Mouse (Mus musculus) gastrocnemius, postnatal 4 days (tissue): ENCODE results near the gene Pcbp4. TPM values are rescaled to one million over a fixed set of nuclear protein-coding genes. Genes with fewer than 3 reads are reported as not detected.

Experiments used
- DNase-seq, 2 experiments: peaks; one replicate each; pipeline ENCODE4 v3.0.0; 2021 to 2022; ENCODE audit warnings: low spot score in 2 of 2, mixed read lengths in 2 of 2
- total RNA-seq, 2 experiments: library from RNA; stranded (reverse); gene quantifications; 2 replicates each; pipeline ENCODE4 v1.2.3; 2021

Pcbp4 gene
- total RNA-seq, 2 experiments from 2014 or later = 83.6 to 84.9 TPM

DNA sequence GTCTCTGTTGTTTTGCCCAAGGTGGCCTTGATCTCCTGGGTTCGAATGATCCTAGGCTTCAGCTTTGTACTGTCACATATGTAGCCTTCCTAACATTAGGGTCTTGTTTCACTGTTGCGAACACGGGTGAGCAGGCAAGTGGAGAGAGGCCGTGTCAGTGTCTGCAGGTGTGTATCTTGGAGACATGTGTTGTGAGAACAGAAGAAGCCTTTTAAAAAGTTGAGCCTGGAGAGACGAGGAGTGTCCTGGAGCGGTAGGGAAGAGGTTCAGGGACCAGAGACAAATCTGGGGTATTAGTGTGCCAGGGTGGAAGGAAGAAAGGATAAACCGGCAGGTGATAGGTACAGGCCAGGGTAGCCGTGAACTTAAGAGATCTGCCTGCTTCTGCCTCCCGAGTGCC lies 25.0 kb downstream of the Pcbp4 start:
- peak in 1 of 2 experiments; percentile 12 for DNase-seq

DNA sequence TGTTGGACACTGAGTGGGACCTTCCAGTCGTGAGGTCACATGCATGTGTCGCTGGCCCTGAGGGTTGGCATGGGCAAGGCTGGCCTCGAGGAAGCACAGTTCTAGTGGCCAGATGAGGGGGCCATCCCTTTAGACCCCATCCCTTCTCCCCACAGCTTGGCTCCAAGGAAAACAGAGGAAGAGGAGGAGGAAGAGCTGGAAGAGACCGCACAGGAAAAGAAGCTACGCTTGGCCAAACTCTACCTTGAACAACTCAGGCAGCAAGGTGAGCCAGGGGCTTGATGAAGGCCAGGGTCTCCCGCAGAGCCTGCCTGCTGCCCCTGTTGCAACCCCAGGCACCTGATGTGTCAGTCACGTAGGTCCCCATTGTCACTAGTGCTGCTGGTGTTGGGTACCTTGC lies 27.4 kb downstream of the Pcbp4 start:
- peak in 1 of 2 experiments; percentile 12 for DNase-seq

GRCm38 (mm10) chr9:106481075-106481474 lies 28.0 kb downstream of the Pcbp4 start:
- DNase-seq = peak in 1 of 2 experiments; percentile 15

GRCm38 (mm10) chr9:106481676-106482075 lies 28.6 kb downstream of the Pcbp4 start:
- DNase-seq = peak in 1 of 2 experiments; percentile 14

DNA sequence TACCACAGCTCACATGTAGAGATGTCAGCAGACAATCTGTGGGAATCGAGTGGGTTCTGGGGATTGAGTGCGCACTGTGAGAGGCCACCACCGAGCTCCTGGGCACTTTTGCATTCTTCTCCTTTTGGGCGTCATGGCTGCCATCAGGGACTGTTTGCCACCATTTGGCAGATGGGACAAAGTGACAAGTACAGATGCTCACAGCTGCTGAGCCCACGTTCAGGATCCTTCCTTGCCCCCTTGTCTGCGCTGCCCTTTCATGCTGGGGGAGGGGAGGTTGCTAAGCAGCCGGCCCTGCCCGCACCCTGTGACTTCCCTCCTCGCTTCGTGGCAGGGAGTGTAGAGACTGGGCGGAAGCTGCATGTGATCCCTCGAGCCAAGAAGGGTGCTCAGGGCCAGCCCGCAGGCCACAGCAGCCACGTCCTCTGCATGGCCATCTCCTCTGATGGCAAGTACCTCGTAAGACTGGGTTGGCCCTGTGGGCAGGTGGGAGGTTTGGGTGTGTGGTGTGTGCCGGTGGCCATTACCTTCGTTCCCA lies 29.6 kb downstream of the Pcbp4 start:
- DNase-seq = peak in 1 of 2 experiments; percentile 16

DNA sequence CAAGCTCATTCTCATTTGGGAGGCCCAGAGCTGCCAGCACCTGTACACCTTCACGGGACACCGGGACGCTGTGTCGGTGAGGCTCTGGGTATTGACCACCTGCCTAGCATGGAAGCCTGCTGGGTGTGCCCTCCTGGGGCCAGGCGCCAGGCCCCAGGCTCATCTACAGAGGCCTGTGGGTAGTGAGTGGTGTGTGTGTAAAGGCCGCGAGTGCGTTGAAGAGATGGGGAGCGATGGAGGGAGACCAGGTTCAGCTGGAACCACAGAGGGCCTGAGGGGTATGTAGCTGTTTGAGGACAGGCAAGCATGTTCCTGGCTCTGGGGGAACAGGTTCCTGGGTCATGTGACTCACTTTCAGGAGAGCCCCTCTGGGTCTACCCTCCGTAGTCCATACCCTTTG lies 30.0 kb downstream of the Pcbp4 start:
- no peak for DNase-seq

- DNase-seq = peak in 1 of 2 experiments; percentile 10
Observed at GRCm38 (mm10) chr9:106483606-106484005, 30.5 kb downstream of the Pcbp4 start.

DNA sequence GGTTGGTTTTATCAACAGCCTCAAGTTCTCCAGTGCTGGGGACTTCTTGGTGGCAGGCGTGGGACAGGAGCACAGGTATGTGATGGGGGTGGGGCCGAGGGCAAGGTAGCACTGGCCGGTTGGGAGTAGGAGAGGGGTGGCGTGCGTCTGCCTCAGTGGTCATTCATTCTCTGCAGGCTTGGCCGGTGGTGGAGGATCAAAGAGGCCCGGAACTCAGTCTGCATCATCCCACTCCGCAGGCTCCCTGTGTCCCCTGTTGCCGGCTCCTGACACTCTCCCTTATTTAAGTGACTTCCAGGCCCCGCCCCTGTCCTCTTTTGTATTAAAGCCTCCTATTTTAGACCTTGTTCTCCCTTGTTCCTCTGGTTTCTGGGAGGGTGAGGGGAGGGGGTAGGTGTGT lies 32.0 kb downstream of the Pcbp4 start:
- no peak for DNase-seq

DNA sequence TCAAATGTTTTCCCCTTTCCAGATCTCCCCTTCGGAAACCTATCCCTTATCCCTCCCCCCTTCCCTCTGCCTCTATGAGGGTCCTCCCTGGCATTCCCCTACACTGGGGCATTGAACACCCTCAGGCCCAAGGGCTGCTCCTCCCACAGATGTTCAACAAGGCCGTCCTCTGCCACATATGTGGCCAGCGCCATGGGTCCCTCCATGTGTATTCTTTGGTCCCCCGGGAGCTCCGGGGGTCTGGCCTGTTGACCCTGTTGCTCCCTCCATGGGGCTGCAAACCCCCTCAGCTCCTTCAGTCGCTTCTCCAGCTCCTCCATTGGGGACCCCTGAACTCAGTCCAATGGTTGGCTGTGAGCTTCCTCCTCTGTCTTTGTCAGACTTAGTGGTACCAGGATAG lies 34.5 kb downstream of the Pcbp4 start:
- DNase-seq = peak in 1 of 2 experiments; percentile 14

GRCm38 (mm10) chr9:106499667-106500066 lies 46.6 kb downstream of the Pcbp4 start, which contains the start of gene Iqcf1:
Gene Iqcf1, plus strand, starts transcription at chr9:106499967.
- DNase-seq = peak in 1 of 2 experiments; percentile 11

- DNase-seq = peak in 1 of 2 experiments; percentile 12
Observed at GRCm38 (mm10) chr9:106501846-106502245, 48.8 kb downstream of the Pcbp4 start.

- peak in 1 of 2 experiments; percentile 8 for DNase-seq
Observed at GRCm38 (mm10) chr9:106504246-106504645, 51.2 kb downstream of the Pcbp4 start.

DNA sequence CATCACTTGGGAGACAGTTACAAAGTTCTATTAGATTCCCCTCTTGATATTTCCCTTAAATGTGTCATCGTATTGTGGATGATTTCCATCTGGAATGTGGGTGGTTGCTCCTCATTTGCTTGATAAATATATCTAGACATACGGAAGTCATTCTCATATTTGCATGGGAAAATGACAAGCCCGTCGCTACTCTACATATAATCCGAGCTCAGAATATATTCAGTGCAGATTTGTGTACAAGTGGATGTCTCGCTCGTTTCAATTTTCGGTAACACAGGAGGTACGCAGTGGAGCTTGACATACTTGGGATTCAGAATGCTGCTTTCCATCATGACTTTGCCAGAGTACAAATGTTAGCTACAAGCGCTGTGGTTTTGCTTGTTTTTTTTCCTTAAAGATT lies 56.3 kb downstream of the Pcbp4 start:
- DNase-seq = no peak

DNA sequence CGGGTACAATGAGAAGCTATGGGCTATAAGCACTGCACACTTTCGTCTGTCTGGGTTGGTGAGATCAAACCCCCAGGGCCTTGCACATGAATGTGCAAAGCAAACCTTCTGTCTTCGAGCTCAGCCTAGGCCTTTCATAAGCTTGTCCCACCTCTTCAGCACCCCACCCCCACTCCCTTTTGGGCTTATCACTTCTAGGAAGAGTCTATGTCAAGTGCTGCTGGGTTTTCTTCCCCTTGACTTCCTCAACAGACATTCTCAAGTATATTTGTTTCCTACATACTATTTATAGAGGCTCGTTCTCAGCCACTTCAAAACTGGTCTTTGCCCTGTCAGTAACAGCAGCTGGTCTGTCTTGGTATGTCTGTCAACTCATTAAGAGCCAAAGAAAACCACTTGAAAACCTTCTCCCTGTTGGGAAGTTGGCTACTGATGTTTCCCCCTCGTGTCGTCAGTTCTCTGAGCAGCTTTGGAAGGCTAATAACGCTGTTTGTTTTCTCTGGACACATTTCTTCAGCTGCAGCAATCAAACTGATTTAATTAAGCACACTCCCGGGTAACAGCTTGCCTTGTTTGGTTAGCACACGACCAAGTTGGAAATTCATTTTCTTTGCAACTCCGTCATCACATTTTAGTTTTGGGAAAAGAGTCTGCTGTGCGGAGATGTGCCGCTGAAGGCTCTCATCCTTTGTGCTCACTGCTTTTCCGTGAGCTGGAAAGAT lies 59.8 kb downstream of the Pcbp4 start:
- DNase-seq = no peak

DNA sequence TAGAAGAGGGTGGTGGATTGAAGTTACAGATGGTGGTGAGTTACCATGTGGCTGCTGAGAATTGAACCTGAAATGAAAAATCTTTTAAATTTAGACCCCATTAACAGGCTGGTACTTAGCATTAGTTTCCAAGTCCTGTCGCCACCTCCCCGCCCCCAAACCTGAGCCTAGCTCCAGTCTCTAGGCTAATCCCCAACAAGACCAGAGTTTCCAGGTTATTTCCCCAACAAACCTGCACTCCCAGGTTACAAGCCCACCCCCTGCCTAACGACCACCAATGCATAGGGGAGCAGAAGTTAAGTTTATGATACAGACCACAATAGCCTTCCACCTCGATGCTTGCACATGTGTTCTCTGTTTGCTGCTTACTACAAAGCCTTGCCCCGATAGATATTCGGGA lies 60.5 kb downstream of the Pcbp4 start:
- DNase-seq = no peak

Other genes with a start within 250 kb of the Pcbp4 start
- 1 to 10 TPM in 1 of 2 experiments, under 1 TPM in 1; 0.88 to 1.1 TPM for gene Tlr9, start 230.7 kb upstream of the Pcbp4 start, total RNA-seq
- gene Alas1, start 204.6 kb upstream of the Pcbp4 start, total RNA-seq = 100 to 1,000 TPM; 127 to 159 TPM
- 1 to 10 TPM; 5.4 to 5.8 TPM for gene Poc1a, start 172.2 kb upstream of the Pcbp4 start, total RNA-seq
- 10 to 100 TPM; 23.9 to 25.5 TPM for gene Dusp7, start 84.7 kb upstream of the Pcbp4 start, total RNA-seq
- gene Rpl29, start 23.8 kb upstream of the Pcbp4 start, total RNA-seq = 100 to 1,000 TPM; 526 to 599 TPM
- gene Acy1, start 15.0 kb upstream of the Pcbp4 start, total RNA-seq = 10 to 100 TPM; 13.4 to 13.5 TPM
- 10 to 100 TPM in 1 of 2 experiments, 1 to 10 TPM in 1; 8.8 to 10.3 TPM for gene Abhd14b, start 5.8 kb upstream of the Pcbp4 start, total RNA-seq
- 10 to 100 TPM; 18.5 to 19.1 TPM for gene Abhd14a, start 5.6 kb upstream of the Pcbp4 start, total RNA-seq
- under 1 TPM; 0.44 to 0.65 TPM for gene Gpr62, start 12.6 kb downstream of the Pcbp4 start, total RNA-seq
- 10 to 100 TPM; 25.1 to 26.2 TPM for gene Rrp9, start 22.7 kb downstream of the Pcbp4 start, total RNA-seq
- 10 to 100 TPM; 26.4 to 28.1 TPM for gene Parp3, start 23.7 kb downstream of the Pcbp4 start, total RNA-seq
- gene Iqcf1, start 46.7 kb downstream of the Pcbp4 start, total RNA-seq = not detected
- not detected for gene Iqcf5, start 61.3 kb downstream of the Pcbp4 start, total RNA-seq
- not detected for gene Iqcf3, start 108.3 kb downstream of the Pcbp4 start, total RNA-seq
- not detected for gene Iqcf4, start 117.7 kb downstream of the Pcbp4 start, total RNA-seq
- gene Iqcf6, start 173.3 kb downstream of the Pcbp4 start, total RNA-seq = not detected
- gene Grm2, start 202.8 kb downstream of the Pcbp4 start, total RNA-seq = not detected
- 10 to 100 TPM; 29.4 to 31.4 TPM for gene Tex264, start 232.6 kb downstream of the Pcbp4 start, total RNA-seq